Mouse (Mus musculus): Measurements from ENCODE around the gene Mmp9.

Gene Mmp9

DNA sequence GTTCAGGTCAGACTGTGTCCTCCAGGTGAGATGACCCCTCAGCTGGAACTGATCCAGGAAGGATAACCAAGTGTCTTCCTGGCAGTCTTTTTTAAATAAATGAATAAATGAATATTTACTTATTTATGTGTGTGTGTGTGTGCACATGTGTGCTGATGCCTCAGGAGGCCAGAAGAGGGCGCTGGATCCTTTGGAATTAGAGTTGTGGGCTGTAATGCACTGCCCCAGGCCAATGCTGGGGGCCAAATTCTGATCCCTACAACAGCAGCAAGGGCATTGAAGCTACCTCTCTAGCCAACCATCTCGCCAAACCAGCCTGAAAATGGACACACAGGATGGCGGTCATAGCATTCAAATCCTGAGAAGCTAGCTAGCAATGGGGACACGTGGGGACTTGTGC is 15.1 kb downstream of the Mmp9 start:
- DNase-seq: no peak

DNA sequence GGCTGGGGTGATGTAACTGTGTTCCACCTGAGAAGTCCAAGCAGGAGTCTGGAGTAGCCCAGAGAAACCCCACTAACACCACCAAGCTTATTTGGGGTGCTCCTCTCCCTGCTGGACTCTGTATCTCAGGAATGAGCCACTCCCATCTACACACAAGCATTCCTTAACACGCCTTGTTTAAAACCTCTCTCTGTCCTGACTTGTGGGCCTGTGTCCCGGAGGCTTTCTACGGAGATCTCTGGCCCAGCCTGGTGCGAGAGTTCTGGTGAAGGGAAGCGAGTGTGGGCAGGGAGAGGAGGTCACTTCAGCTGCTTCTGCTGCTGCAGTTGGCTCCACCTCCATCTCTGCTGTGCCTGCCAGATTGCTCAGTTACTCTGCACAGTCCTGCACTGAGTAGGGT is 15.6 kb downstream of the Mmp9 start:
- no peak for DNase-seq

- DNase-seq: no peak
These were observed 17.2 kb downstream of the Mmp9 start for GRCm38 (mm10) chr2:164957548-164958315.

GRCm38 (mm10) chr2:164960716-164961441 is 20.3 kb downstream of the Mmp9 start, which contains the start of gene Slc12a5:
Slc12a5 (plus strand) TSS chr2:164960802.
- DNase-seq: peak; percentile 75 to 81

DNA sequence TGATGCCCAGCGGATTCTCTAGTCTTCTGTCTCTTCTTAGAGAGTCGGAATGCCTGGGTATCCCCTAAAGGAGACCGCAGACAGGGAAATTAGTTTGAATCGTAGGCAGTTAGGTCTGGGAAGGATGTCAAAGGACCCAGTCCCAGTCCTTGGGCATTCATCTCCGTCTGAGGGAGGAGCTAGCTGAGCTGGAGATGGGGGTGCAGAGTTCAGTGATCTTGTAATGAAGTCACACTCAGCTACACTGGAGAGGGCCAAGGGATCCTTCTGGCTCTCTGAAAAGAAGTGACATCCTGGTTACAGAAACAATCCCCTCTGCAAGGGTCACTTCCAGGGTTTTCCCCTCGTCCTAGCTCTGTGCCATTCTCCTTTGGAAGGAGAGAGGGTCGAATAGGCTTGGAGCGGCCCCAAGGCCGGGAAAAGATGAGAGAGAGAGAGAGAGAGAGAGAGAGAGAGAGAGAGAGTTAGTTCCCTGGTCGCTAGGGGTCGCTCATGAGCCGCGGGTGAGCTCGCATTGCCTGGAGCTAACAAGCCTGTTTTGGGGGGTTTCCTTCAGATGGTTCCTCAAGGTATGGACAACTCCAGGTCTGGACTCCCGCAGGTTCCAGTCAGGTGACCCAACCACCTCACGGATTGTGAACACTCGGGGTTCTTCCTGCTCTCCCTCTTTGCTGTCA is 21.1 kb downstream of the Mmp9 start:
- DNase-seq: peak; percentile 83 to 85

DNA sequence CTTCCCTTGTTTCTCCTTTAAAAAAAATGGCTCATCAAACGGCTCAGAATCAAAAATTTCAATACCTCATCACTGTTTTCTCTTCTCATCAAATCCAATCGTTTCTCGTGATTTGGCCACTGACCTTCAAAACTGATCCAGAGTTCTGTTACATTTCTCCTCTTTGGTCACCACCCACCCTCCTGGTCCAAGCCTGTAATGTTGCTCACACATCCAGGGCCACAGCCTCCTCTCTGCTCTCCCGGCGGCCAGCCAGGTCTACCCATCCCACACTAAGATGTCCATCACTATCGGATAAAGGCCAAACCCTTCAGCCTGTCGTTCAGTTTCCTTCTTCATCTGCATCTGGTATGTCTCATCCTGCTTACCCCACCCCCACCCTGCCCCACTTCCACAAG is 21.6 kb downstream of the Mmp9 start:
- no peak for DNase-seq

GRCm38 (mm10) chr2:164964242-164964894 is 23.8 kb downstream of the Mmp9 start:
- DNase-seq: no peak

- DNase-seq: no peak
These were observed 24.4 kb downstream of the Mmp9 start for GRCm38 (mm10) chr2:164964981-164965380.

DNA sequence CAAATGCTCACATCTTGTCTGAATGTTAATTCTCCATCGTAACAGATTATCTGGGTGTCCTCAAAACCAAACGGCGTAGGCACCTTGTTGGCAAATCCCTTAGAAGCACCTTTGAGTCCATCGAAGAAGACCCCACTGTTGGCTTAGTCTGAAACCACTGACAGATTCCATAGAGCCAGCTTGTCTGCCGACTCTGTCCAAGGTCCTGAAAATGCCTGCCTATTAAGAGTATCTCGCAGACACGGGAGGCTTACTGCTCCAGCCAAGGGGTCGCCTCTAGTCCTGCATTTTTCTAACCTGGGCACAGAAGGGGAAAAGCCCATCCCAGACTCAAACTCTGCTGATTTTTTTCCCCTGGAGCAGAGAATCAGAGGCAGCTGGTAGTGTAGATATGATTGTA is 25.8 kb downstream of the Mmp9 start:
- DNase-seq: peak; percentile 72 to 77

DNA sequence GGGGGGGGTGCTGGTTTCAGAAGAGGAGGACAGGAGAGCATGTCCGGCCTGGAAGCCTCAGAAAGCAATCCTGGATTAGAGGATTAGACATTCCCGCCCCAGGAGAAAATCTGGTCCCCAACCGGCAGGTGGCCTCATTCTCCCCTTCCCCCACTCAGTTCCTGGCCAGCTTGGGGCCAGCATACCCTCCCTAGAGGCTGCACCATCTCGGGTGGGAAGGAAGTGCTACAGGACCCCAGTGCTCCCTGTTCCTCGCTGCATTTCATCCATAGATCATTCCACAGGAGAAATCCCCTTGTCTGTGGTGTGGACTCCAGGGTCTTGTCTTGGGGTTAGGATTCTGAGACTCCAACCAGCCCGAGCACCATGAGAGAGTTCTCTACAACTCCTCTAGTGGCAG is 26.6 kb downstream of the Mmp9 start:
- no peak for DNase-seq

DNA sequence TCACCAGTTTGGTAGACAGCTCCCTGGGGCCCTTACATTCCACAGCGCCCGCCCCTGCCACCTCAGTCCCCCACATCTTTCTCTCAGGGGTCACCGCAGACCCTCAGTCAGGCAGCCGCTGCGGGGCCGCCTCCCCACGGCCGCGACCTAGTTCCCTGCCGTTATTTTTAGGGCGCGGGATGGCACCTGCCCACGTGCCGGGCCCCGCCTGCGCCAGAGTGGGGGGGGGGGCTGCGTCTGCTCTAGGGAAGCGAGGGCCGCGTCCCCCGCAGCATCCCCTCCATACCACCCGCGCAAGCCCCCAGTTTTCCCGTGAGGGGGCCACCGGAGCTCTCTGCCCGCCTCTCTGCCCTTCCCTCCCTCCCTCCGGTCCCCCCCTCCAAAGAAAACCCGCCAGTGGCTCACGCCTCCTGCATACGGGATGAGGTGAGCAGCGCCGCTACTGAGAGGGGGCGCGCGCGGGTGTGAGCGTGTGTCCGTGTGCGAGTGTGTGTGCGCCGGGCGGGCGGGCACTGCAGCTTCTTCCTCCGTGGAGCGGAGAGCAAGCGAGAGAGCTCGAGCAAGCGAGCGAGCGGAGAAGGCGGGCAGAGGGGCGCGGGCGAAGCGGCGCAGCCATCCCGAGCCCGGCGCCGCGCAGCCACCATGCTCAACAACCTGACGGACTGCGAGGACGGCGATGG is 27.3 kb downstream of the Mmp9 start:
- no peak for DNase-seq

- peak; percentile 92 for DNase-seq
These were observed 27.9 kb downstream of the Mmp9 start for GRCm38 (mm10) chr2:164968451-164968851.

GRCm38 (mm10) chr2:164969348-164969781 is 28.8 kb downstream of the Mmp9 start:
- DNase-seq: no peak

DNA sequence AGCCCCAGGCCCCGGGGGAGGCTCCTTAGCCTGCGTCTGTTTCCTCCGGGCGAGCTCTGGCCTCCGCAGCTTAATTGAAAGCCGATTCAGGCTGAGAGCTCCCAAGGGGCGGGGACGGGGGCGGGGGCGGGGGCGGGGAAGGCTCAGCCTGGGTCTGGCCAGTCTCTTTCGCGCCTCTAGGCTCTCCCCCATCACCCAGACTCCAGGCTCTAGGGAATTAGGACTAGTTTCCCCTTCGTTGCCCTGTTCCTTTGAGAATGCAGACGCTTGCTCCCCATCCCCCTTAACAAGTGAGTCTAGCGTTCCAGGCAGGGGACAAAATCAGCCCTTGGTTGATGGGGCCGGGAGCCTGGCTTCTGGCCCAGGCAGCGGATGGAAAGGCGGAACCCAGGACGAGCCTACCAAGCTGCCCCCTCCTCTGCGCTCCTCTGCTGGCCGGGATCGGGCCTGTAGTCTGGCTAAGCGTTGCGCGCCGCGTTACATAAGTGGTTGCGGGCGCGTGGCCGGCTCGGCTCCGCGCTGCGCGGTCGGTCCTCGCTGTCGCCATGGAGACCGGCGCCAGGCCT is 30.1 kb downstream of the Mmp9 start:
- no peak for DNase-seq

DNA sequence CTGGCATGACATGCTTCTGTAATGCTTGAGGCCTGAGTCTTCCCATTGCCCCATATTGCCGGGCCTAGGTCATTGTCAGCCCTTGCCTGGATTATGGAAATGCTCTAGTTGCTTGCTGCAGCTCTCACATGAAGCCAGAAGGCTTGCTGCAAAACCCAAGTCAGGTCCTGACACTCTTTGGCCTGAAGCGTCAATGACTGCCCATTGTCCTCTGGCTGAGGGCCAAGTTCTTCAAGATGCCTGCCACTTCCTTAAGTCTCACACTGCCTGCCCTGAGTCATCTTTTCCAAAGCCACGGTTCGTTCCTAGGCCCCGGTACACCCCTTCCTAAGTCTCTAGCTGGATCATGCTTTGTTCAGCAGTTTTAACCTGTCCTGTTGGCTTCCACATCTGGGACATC is 32.1 kb downstream of the Mmp9 start:
- no peak for DNase-seq

DNA sequence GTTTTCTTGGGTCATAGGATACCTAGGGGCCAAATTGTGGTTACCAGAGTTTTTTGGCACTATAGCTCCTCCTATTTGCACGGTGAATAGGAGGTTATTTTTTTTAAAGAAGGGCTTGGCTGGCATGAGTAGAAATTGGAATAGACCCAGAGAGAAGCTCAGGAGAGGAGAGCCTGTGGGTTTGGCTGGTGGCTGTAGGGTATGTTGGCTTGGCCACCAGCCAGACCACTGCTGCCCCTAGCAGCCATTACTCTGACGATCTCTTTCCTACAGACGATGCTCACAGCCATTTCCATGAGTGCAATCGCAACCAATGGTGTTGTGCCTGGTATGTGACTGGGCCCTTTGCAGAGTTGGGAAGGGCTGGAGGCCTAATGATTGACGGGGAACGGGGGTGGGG is 35.0 kb downstream of the Mmp9 start:
- no peak for DNase-seq

DNA sequence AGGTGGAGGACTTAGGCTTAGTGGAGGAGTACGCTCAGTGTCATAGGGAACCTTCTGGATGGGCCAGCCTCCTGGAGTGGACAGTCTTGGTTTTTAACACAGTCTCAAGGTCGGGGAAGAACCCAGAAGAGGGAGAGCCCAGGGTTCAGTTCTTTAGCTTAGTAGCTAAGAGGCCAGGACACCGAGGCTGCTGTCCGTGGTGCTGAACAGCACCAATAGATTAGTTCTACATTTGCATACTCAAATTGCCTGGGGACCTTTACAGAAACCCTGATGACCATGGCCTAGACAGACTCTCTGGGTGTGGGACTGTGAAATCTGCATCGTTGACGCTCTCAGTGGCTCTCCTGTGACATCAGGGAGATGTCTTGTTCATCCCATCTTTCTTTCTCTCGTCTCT is 39.2 kb downstream of the Mmp9 start:
- peak; percentile 90 for DNase-seq

GRCm38 (mm10) chr2:164985962-164986361 is 45.4 kb downstream of the Mmp9 start:
- no peak for DNase-seq

GRCm38 (mm10) chr2:164986371-164987027 is 45.9 kb downstream of the Mmp9 start:
- no peak for DNase-seq

DNA sequence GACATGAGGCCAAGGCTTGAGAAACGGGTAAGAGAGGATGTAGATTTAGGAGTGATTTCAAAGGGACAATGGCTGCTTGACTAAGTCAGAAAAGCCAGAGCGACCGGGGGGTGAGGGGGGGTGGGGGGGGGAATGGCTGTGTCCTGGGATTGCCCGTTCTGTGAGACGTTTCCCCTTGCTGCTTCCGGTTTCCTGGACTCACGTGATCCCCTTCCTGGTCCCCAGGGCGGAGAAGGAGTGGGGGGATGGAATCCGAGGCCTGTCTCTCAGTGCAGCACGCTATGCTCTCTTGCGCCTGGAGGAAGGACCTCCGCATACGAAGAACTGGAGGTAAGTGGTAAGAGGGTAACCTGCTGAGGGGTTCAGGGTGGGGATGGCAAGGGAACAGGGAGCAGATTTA is 48.2 kb downstream of the Mmp9 start:
- DNase-seq: peak in 1 of 2 experiments; percentile 48

- no peak for DNase-seq
These were observed 50.5 kb downstream of the Mmp9 start for GRCm38 (mm10) chr2:164991111-164991510.

DNA sequence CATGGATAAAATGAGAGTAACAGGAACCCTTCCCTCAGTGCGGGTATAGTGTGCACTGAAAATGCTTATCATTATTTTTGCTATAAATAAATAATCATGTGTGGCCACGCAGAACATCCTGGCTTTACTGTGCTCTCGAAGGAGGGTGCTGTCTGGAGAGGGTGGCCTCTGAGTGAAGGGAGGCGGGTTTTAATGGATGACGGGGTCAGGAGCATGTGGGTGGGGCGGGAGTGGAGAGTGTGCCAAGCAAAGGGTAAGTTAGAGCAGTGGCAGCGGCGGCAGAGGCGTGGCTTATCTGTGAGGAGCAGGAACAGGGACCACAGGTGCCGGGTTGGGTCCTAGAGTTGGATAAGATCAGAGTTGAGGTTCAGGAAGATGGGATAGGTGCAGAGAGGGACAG is 51.2 kb downstream of the Mmp9 start:
- no peak for DNase-seq

Data from kidney, postnatal 4 days (tissue).